15 mouse cellular contexts compared by ENCODE assay signal in genomic region chr10:43826773-43827621, GRCm38 (mm10).
DNase-seq lines count a peak whose midpoint lies in the region; ATAC-seq and TF ChIP-seq lines count a peak whose summit lies in the region.
"Had no signal": no experiment of that assay in that cellular context is flagged by ENCODE, and none has a peak within 500 bp of the region (broad histone marks: within the 10 kb centered on the region; RNA-seq: fewer than 3 reads in every experiment).

No protein-coding gene starts in this region.

- H3K27me3 ChIP-seq in intestine, postnatal 0 days (replicated peaks; ENCODE audit: control insufficient read depth, insufficient read depth, low read length) = no peaks in the 10 kb centered on the region
- no peaks in the 10 kb centered on the region for H3K27me3 ChIP-seq in intestine, embryonic 16.5 days (replicated peaks; ENCODE audit: control insufficient read depth, insufficient read depth, low read length)
- H3K27me3 ChIP-seq: embryonic facial prominence, embryonic 15.5 days; heart, embryonic 13.5 days; neural tube, embryonic 12.5 days had no signal

- no peak for TF ChIP-seq POLR2A in bone marrow, adult 2 months (IDR thresholded peaks at IDR 0.05; ENCODE audit: borderline replicate concordance, control insufficient read depth, low read depth, low read length)

- no peak overlapping the region for H3K9ac ChIP-seq in intestine, postnatal 0 days (ENCODE audit: low read depth, low read length)
- no peak overlapping the region for H3K9ac ChIP-seq in intestine, embryonic 16.5 days (ENCODE audit: low read depth, low read length)
- H3K9ac ChIP-seq: embryonic facial prominence, embryonic 15.5 days; heart, embryonic 13.5 days; neural tube, embryonic 12.5 days had no signal

- peak; percentile 82 to 84 for DNase-seq in B cell, adult 2 months
- DNase-seq in spleen, adult 12 weeks (ENCODE audit: low spot score) = peak; percentile 46
- DNase-seq in kidney, postnatal 14 days = no peak
- DNase-seq in frontal cortex, postnatal 14 days (ENCODE audit: low spot score in 2 of 2) = no peak
- DNase-seq in adrenal gland, adult 18-20 months (ENCODE audit: low spot score in 2 of 2) = no peak
- DNase-seq: adrenal gland, adult 8-10 months; cerebellum, adult 9-11 months; right cerebral cortex, postnatal 25 days had no signal

- 79% methylated on average over 14 of the region's 14 CpGs for WGBS in intestine, postnatal 0 days
- WGBS in intestine, embryonic 16.5 days = 82% methylated on average over 14 of the region's 14 CpGs
- 71% methylated on average over 14 of the region's 14 CpGs for WGBS in bone marrow, adult 2 months

- no peaks in the 10 kb centered on the region for H3K36me3 ChIP-seq in intestine, postnatal 0 days (ENCODE audit: control insufficient read depth, insufficient read depth)
- no peaks in the 10 kb centered on the region for H3K36me3 ChIP-seq in intestine, embryonic 16.5 days (ENCODE audit: control insufficient read depth, insufficient read depth, low read length)
- H3K36me3 ChIP-seq: embryonic facial prominence, embryonic 15.5 days; heart, embryonic 13.5 days; neural tube, embryonic 12.5 days had no signal

- ATAC-seq in intestine, postnatal 0 days = no peak
- ATAC-seq in intestine, embryonic 16.5 days = no peak
- ATAC-seq: hindbrain, postnatal 0 days had no signal

- no peak overlapping the region for H3K4me2 ChIP-seq in intestine, postnatal 0 days (replicated peaks; ENCODE audit: low read depth)
- H3K4me2 ChIP-seq in intestine, embryonic 16.5 days (ENCODE audit: low read depth, low read length) = no peak overlapping the region
- H3K4me2 ChIP-seq: embryonic facial prominence, embryonic 15.5 days; heart, embryonic 13.5 days; neural tube, embryonic 12.5 days had no signal

- peak; percentile 27 for TF ChIP-seq CTCF in intestine, postnatal 0 days (IDR thresholded peaks at IDR 0.05; ENCODE audit: low read depth)
- peak; percentile 78 for TF ChIP-seq CTCF in bone marrow, adult 2 months (IDR thresholded peaks at IDR 0.05; ENCODE audit: control insufficient read depth, insufficient read depth, low read length)

- no peaks in the 10 kb centered on the region for H3K9me3 ChIP-seq in intestine, postnatal 0 days (ENCODE audit: control insufficient read depth)
- no peaks in the 10 kb centered on the region for H3K9me3 ChIP-seq in intestine, embryonic 16.5 days (ENCODE audit: control insufficient read depth, low read length)
- H3K9me3 ChIP-seq: embryonic facial prominence, embryonic 15.5 days; neural tube, embryonic 12.5 days had no signal

- no peak overlapping the region for H3K4me3 ChIP-seq in intestine, postnatal 0 days (ENCODE audit: low read depth, low read length)
- H3K4me3 ChIP-seq in intestine, embryonic 16.5 days (ENCODE audit: low read length) = no peak overlapping the region
- no peak overlapping the region for H3K4me3 ChIP-seq in bone marrow, adult 2 months (replicated peaks; ENCODE audit: control insufficient read depth, low read depth, low read length)
- H3K4me3 ChIP-seq: embryonic facial prominence, embryonic 15.5 days; heart, embryonic 13.5 days; neural tube, embryonic 12.5 days had no signal

- no peaks in the 10 kb centered on the region for H3K4me1 ChIP-seq in intestine, postnatal 0 days (replicated peaks; ENCODE audit: control insufficient read depth, insufficient read depth, low read length)
- H3K4me1 ChIP-seq in intestine, embryonic 16.5 days (ENCODE audit: control insufficient read depth, insufficient read depth, low read length) = no peaks in the 10 kb centered on the region
- peaks cover 1% of the 10 kb centered on the region for H3K4me1 ChIP-seq in bone marrow, adult 2 months (ENCODE audit: control insufficient read depth, insufficient read depth, low read length)
- H3K4me1 ChIP-seq: embryonic facial prominence, embryonic 15.5 days had no signal

- no peak overlapping the region for H3K27ac ChIP-seq in intestine, postnatal 0 days (ENCODE audit: low read depth, low read length)
- H3K27ac ChIP-seq in intestine, embryonic 16.5 days (ENCODE audit: low read length) = no peak overlapping the region
- H3K27ac ChIP-seq in bone marrow, adult 2 months (ENCODE audit: control insufficient read depth, insufficient read depth, low read depth, low read length, poor library complexity) = peak overlapping the region; percentile 63
- H3K27ac ChIP-seq: embryonic facial prominence, embryonic 15.5 days; heart, embryonic 13.5 days; hindbrain, postnatal 0 days; neural tube, embryonic 12.5 days had no signal

Comparison
In these comparisons a context has a peak if more than half of its experiments do, and no peak if none do; other contexts are left out.
1. DNase-seq: peak in B cell, adult 2 months (2 of 2) and spleen, adult 12 weeks (single experiment); none in kidney, postnatal 14 days (single experiment), frontal cortex, postnatal 14 days (0 of 2) and adrenal gland, adult 18-20 months (0 of 2).